Mouse (Mus musculus) hindbrain, embryonic 13.5 days (tissue): ENCODE measurements around the gene Prkcg. TPM values are rescaled to one million over a fixed set of nuclear protein-coding genes. Genes with fewer than 3 reads are reported as not detected.

Source experiments
- ATAC-seq: fragments of 200-750 bp; cut with Nextera tagmentation; 2 replicates; pipeline ENCODE4 v1.8.0; 2017; ENCODE audit warnings: moderate TSS enrichment; ENCODE audit not compliant: low FRiP score
- H3K27ac ChIP-seq: fragments of 300-500 bp; sonication (generic); 2 replicates; pipeline ENCODE4 v1.5.1; 2015; ENCODE audit warnings: inconsistent platforms, mild to moderate bottlenecking, moderate library complexity
- H3K27me3 ChIP-seq: fragments of 300-500 bp; sonication (generic); 2 replicates; pipeline ENCODE4 v1.6.1; 2015; ENCODE audit warnings: mild to moderate bottlenecking, inconsistent platforms
- H3K36me3 ChIP-seq: fragments of 300-500 bp; sonication (generic); 2 replicates; pipeline ENCODE4 v1.6.1; 2015; ENCODE audit warnings: mild to moderate bottlenecking, inconsistent platforms
- H3K4me1 ChIP-seq: fragments of 300-500 bp; sonication (generic); replicated peaks from 2 replicates; pipeline ENCODE4 v1.6.1; 2015; ENCODE audit warnings: inconsistent platforms
- H3K4me2 ChIP-seq: fragments of 300-500 bp; sonication (generic); 2 replicates; pipeline ENCODE4 v1.6.1; 2015; ENCODE audit warnings: inconsistent platforms, mild to moderate bottlenecking, moderate library complexity
- H3K4me3 ChIP-seq: fragments of 300-500 bp; sonication (generic); 2 replicates; pipeline ENCODE4 v1.5.1; 2015; ENCODE audit warnings: mild to moderate bottlenecking, inconsistent platforms
- H3K9ac ChIP-seq: fragments of 300-500 bp; sonication (generic); 2 replicates; pipeline ENCODE4 v1.6.1; 2015; ENCODE audit warnings: mild to moderate bottlenecking, inconsistent platforms
- H3K9me3 ChIP-seq: fragments of 300-500 bp; sonication (generic); 2 replicates; pipeline ENCODE4 v1.6.1; 2016; ENCODE audit warnings: inconsistent platforms
- WGBS: fragments of 180-500 bp; shearing (Covaris S2); methylation state at CpG from one replicate; pipeline ENCODE4 v1.1.7; 2015; 5-methylcytosine and 5-hydroxymethylcytosine counted together
- polyA plus RNA-seq: library from polyadenylated mRNA; unstranded; fragments of >200 nt; fragmentation: Nextera tagmentation; extraction: Ambion mirVana; gene quantifications from 2 replicates; pipeline ENCODE4 v1.2.1, GENCODE M21; 2015

Prkcg gene
- polyA plus RNA-seq: 0.81 and 0.83 TPM in 2 replicates

- under 1% methylated on average over 30 of the region's 30 CpGs for WGBS
- H3K9me3 ChIP-seq: no peaks in the 10 kb centered on the region
- peak within 1 kb of the TSS; percentile 62 for H3K4me3 ChIP-seq
- peak; percentile 34 for ATAC-seq
- H3K4me2 ChIP-seq: peak within 1 kb of the TSS; percentile 76
- H3K27ac ChIP-seq: peak within 1 kb of the TSS; percentile 88
- peaks cover 10% of the 10 kb centered on the region for H3K36me3 ChIP-seq
- H3K4me1 ChIP-seq: peaks cover 35% of the 10 kb centered on the region
- peak within 1 kb of the TSS; percentile 86 for H3K9ac ChIP-seq
- H3K27me3 ChIP-seq: no peaks in the 10 kb centered on the region
These were observed at the start of gene Prkcg, which contains the start of gene Myadm for GRCm38 (mm10) chr7:3288976-3289970. Gene Prkcg (plus strand): TSS chr7:3289179. Gene Myadm (plus strand): TSS chr7:3289080.

GRCm38 (mm10) chr7:3239193-3239592 is 49.8 kb upstream of the Prkcg start:
- no peak for ATAC-seq
- H3K4me1 ChIP-seq: no peaks in the 10 kb centered on the region
- H3K27ac ChIP-seq: no peak overlapping the region
- H3K27me3 ChIP-seq: no peaks in the 10 kb centered on the region
- H3K4me3 ChIP-seq: no peak overlapping the region
- H3K36me3 ChIP-seq: no peaks in the 10 kb centered on the region
- H3K9me3 ChIP-seq: no peaks in the 10 kb centered on the region
- no peak overlapping the region for H3K4me2 ChIP-seq
- H3K9ac ChIP-seq: no peak overlapping the region
- 81% methylated on average over 2 of the region's 2 CpGs for WGBS

GRCm38 (mm10) chr7:3260701-3261100 is 28.3 kb upstream of the Prkcg start:
- H3K4me3 ChIP-seq: no peak overlapping the region
- no peak overlapping the region for H3K4me2 ChIP-seq
- no peak for ATAC-seq
- H3K4me1 ChIP-seq: no peaks in the 10 kb centered on the region
- H3K36me3 ChIP-seq: no peaks in the 10 kb centered on the region
- no peak overlapping the region for H3K27ac ChIP-seq
- H3K27me3 ChIP-seq: peaks cover 10% of the 10 kb centered on the region; the same call in 1 of the 2 replicates
- 68% methylated on average over 3 of the region's 3 CpGs for WGBS
- H3K9me3 ChIP-seq: no peaks in the 10 kb centered on the region
- H3K9ac ChIP-seq: no peak overlapping the region

GRCm38 (mm10) chr7:3261446-3261845 is 27.5 kb upstream of the Prkcg start:
- Histone ChIP-seq H3K9me3 (no peaks in the 10 kb centered on the region), H3K27ac (no peak overlapping the region), H3K4me3 (no peak overlapping the region), H3K4me1 (no peaks in the 10 kb centered on the region), H3K9ac (no peak overlapping the region), H3K27me3 (peaks cover 10% of the 10 kb centered on the region; the same call in 1 of the 2 replicates), H3K4me2 (no peak overlapping the region), H3K36me3 (no peaks in the 10 kb centered on the region)
- ATAC-seq: no peak
- 73% methylated on average over 4 of the region's 4 CpGs for WGBS

- Histone ChIP-seq H3K9me3 (no peaks in the 10 kb centered on the region), H3K27me3 (peaks cover 10% of the 10 kb centered on the region; the same call in 1 of the 2 replicates), H3K9ac (no peak overlapping the region), H3K36me3 (no peaks in the 10 kb centered on the region), H3K27ac (no peak overlapping the region), H3K4me3 (no peak overlapping the region), H3K4me2 (no peak overlapping the region), H3K4me1 (no peaks in the 10 kb centered on the region)
- ATAC-seq: no peak
- 37% methylated on average over 2 of the region's 2 CpGs for WGBS
These were observed 26.2 kb upstream of the Prkcg start for GRCm38 (mm10) chr7:3262789-3263188.

- Histone ChIP-seq H3K27ac (no peak overlapping the region), H3K27me3 (peaks cover 10% of the 10 kb centered on the region; the same call in 1 of the 2 replicates), H3K36me3 (no peaks in the 10 kb centered on the region), H3K4me2 (peak overlapping the region; percentile 32), H3K9ac (0 out of 2 replicates have a peak overlapping the region, but pooled peaks have one; percentile 3), H3K9me3 (no peaks in the 10 kb centered on the region), H3K4me1 (no peaks in the 10 kb centered on the region), H3K4me3 (no peak overlapping the region)
- 49% methylated on average over 22 of the region's 22 CpGs for WGBS
- ATAC-seq: no peak
These were observed 24.5 kb upstream of the Prkcg start for GRCm38 (mm10) chr7:3264390-3265022.

GRCm38 (mm10) chr7:3265311-3265710 is 23.7 kb upstream of the Prkcg start:
- Histone ChIP-seq H3K4me3 (no peak overlapping the region), H3K9me3 (no peaks in the 10 kb centered on the region), H3K4me1 (no peaks in the 10 kb centered on the region), H3K9ac (no peak overlapping the region), H3K4me2 (no peak overlapping the region), H3K27me3 (peaks cover 10% of the 10 kb centered on the region; the same call in 1 of the 2 replicates), H3K27ac (no peak overlapping the region), H3K36me3 (no peaks in the 10 kb centered on the region)
- 72% methylated on average over 6 of the region's 6 CpGs for WGBS
- no peak for ATAC-seq

- H3K9me3 ChIP-seq: no peaks in the 10 kb centered on the region
- H3K4me3 ChIP-seq: no peak overlapping the region
- no peak for ATAC-seq
- no peak overlapping the region for H3K27ac ChIP-seq
- no peak overlapping the region for H3K9ac ChIP-seq
- no peak overlapping the region for H3K4me2 ChIP-seq
- 77% methylated on average over 3 of the region's 3 CpGs for WGBS
- H3K27me3 ChIP-seq: peaks cover 10% of the 10 kb centered on the region; the same call in 1 of the 2 replicates
- no peaks in the 10 kb centered on the region for H3K36me3 ChIP-seq
- H3K4me1 ChIP-seq: no peaks in the 10 kb centered on the region
These were observed 21.7 kb upstream of the Prkcg start for GRCm38 (mm10) chr7:3267261-3267660.

GRCm38 (mm10) chr7:3267888-3268287 is 21.1 kb upstream of the Prkcg start:
- Histone ChIP-seq H3K4me1 (no peaks in the 10 kb centered on the region), H3K27me3 (peaks cover 10% of the 10 kb centered on the region; the same call in 1 of the 2 replicates), H3K36me3 (no peaks in the 10 kb centered on the region), H3K4me3 (no peak overlapping the region), H3K4me2 (no peak overlapping the region), H3K9me3 (no peaks in the 10 kb centered on the region), H3K27ac (no peak overlapping the region), H3K9ac (no peak overlapping the region)
- no peak for ATAC-seq
- WGBS: 81% methylated on average over 8 of the region's 8 CpGs

- no peaks in the 10 kb centered on the region for H3K9me3 ChIP-seq
- WGBS: 12% methylated on average over 3 of the region's 3 CpGs
- no peak overlapping the region for H3K4me3 ChIP-seq
- H3K4me1 ChIP-seq: no peaks in the 10 kb centered on the region
- H3K27ac ChIP-seq: no peak overlapping the region
- no peak for ATAC-seq
- peaks cover 10% of the 10 kb centered on the region; the same call in 1 of the 2 replicates for H3K27me3 ChIP-seq
- no peak overlapping the region for H3K4me2 ChIP-seq
- H3K36me3 ChIP-seq: no peaks in the 10 kb centered on the region
- no peak overlapping the region for H3K9ac ChIP-seq
These were observed 20.7 kb upstream of the Prkcg start for GRCm38 (mm10) chr7:3268291-3268690.

GRCm38 (mm10) chr7:3272206-3272605 is 16.8 kb upstream of the Prkcg start:
- no peaks in the 10 kb centered on the region for H3K27me3 ChIP-seq
- no peaks in the 10 kb centered on the region for H3K36me3 ChIP-seq
- H3K9ac ChIP-seq: no peak overlapping the region
- no peak overlapping the region for H3K4me2 ChIP-seq
- no peaks in the 10 kb centered on the region for H3K4me1 ChIP-seq
- H3K27ac ChIP-seq: no peak overlapping the region
- ATAC-seq: no peak
- no peaks in the 10 kb centered on the region for H3K9me3 ChIP-seq
- 92% methylated on average over 9 of the region's 9 CpGs for WGBS
- no peak overlapping the region for H3K4me3 ChIP-seq

- no peaks in the 10 kb centered on the region for H3K36me3 ChIP-seq
- H3K4me1 ChIP-seq: no peaks in the 10 kb centered on the region
- no peaks in the 10 kb centered on the region for H3K9me3 ChIP-seq
- no peak overlapping the region for H3K9ac ChIP-seq
- no peak overlapping the region for H3K27ac ChIP-seq
- H3K4me3 ChIP-seq: no peak overlapping the region
- no peak overlapping the region for H3K4me2 ChIP-seq
- WGBS: 57% methylated on average over 6 of the region's 6 CpGs
- H3K27me3 ChIP-seq: no peaks in the 10 kb centered on the region
- no peak for ATAC-seq
These were observed 13.4 kb upstream of the Prkcg start for GRCm38 (mm10) chr7:3275455-3276170.
